In the genomic region with DNA sequence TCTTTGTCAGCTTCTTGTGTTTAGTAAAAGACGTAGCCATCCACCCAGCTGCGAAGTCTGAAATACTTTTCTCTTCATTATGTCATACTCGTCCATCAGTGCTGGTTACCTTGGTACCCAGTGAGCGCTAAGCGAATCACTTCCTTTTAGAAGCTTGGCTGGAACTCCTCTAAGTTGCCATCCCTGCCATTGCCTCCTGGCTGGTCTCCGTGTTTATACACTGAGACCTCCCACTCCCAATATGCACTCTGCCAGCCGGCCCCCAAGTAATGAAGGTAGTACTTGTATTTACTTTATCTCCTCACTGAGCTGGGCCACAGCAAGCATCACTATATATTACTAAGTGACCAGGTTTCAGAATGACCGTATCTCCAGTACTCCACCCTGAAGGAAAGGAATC, we compare ENCODE assay signal across 22 mouse cellular contexts.
DNase-seq lines count a peak whose midpoint lies in the region; ATAC-seq and TF ChIP-seq lines count a peak whose summit lies in the region.
"Had no signal": no experiment of that assay in that cellular context is flagged by ENCODE, and none has a peak within 500 bp of the region (broad histone marks: within the 10 kb centered on the region; RNA-seq: fewer than 3 reads in every experiment).

No protein-coding gene starts in this region.

- no peak overlapping the region for H3K4me3 ChIP-seq in forebrain, embryonic 13.5 days
- H3K4me3 ChIP-seq in forebrain, embryonic 11.5 days (ENCODE audit: low read depth, low read length): no peak overlapping the region
- H3K4me3 ChIP-seq in hindbrain, postnatal 0 days (ENCODE audit: low read length): no peak overlapping the region
- no peak overlapping the region for H3K4me3 ChIP-seq in hindbrain, embryonic 12.5 days
- H3K4me3 ChIP-seq: embryonic facial prominence, embryonic 12.5 days; hindbrain, embryonic 13.5 days; limb, embryonic 10.5 days; myocyte; neural tube, embryonic 15.5 days had no signal

- DNase-seq in forebrain, embryonic 11.5 days (ENCODE audit: low spot score): no peak
- DNase-seq in hindbrain, postnatal 0 days (ENCODE audit: low spot score): peak; percentile 41
- DNase-seq in right cerebral cortex, postnatal 4 days: peak; percentile 12
- no peak for DNase-seq in right cerebral cortex, postnatal 25 days
- no peak for DNase-seq in lung, postnatal 14 days
- DNase-seq in neural tube, embryonic 10.5 days (ENCODE audit: extremely low spot score, low spot score): no peak
- DNase-seq: gastrocnemius, postnatal 36 days; kidney, postnatal 4 days; liver, postnatal 0 days; lung, postnatal 10 days; midbrain, embryonic 14.5 days had no signal

- ATAC-seq in forebrain, embryonic 13.5 days: peak; percentile 77
- no peak for ATAC-seq in forebrain, embryonic 11.5 days (replicated peaks; ENCODE audit: low FRiP score)
- ATAC-seq in hindbrain, postnatal 0 days: peak; percentile 81
- ATAC-seq in hindbrain, embryonic 12.5 days (ENCODE audit: low FRiP score): no peak
- ATAC-seq: activated CD4-positive, CD25-positive, alpha-beta regulatory T cell, adult 4 months; intestine, embryonic 16.5 days; liver, postnatal 0 days had no signal

- WGBS in forebrain, embryonic 13.5 days: 63% methylated on average over 8 of the region's 8 CpGs
- WGBS in forebrain, embryonic 11.5 days: 83% methylated on average over 8 of the region's 8 CpGs
- 42% methylated on average over 8 of the region's 8 CpGs for WGBS in hindbrain, postnatal 0 days
- WGBS in hindbrain, embryonic 12.5 days: 74% methylated on average over 8 of the region's 8 CpGs

- no peaks in the 10 kb centered on the region for H3K27me3 ChIP-seq in forebrain, embryonic 13.5 days
- no peaks in the 10 kb centered on the region for H3K27me3 ChIP-seq in forebrain, embryonic 11.5 days (ENCODE audit: control insufficient read depth, insufficient read depth, low read length)
- no peaks in the 10 kb centered on the region for H3K27me3 ChIP-seq in hindbrain, postnatal 0 days (ENCODE audit: insufficient read depth, low read length)
- H3K27me3 ChIP-seq in hindbrain, embryonic 12.5 days: no peaks in the 10 kb centered on the region
- H3K27me3 ChIP-seq: embryonic facial prominence, embryonic 12.5 days; hindbrain, embryonic 13.5 days; neural tube, embryonic 15.5 days had no signal

- H3K9me3 ChIP-seq in forebrain, embryonic 13.5 days (replicated peaks): no peaks in the 10 kb centered on the region
- no peaks in the 10 kb centered on the region for H3K9me3 ChIP-seq in forebrain, embryonic 11.5 days (ENCODE audit: control insufficient read depth, low read length)
- H3K9me3 ChIP-seq in hindbrain, postnatal 0 days (ENCODE audit: low read length): no peaks in the 10 kb centered on the region
- H3K9me3 ChIP-seq in hindbrain, embryonic 12.5 days (replicated peaks): no peaks in the 10 kb centered on the region
- H3K9me3 ChIP-seq: embryonic facial prominence, embryonic 12.5 days; G1E; hindbrain, embryonic 13.5 days; limb, embryonic 10.5 days; neural tube, embryonic 15.5 days had no signal

- no peaks in the 10 kb centered on the region for H3K36me3 ChIP-seq in forebrain, embryonic 13.5 days (ENCODE audit: poor library complexity, severe bottlenecking)
- H3K36me3 ChIP-seq in forebrain, embryonic 11.5 days (ENCODE audit: control insufficient read depth, insufficient read depth, low read length): no peaks in the 10 kb centered on the region
- no peaks in the 10 kb centered on the region for H3K36me3 ChIP-seq in hindbrain, postnatal 0 days (ENCODE audit: insufficient read depth, low read length)
- H3K36me3 ChIP-seq in hindbrain, embryonic 12.5 days: no peaks in the 10 kb centered on the region
- H3K36me3 ChIP-seq: embryonic facial prominence, embryonic 12.5 days; G1E; hindbrain, embryonic 13.5 days; limb, embryonic 10.5 days; neural tube, embryonic 15.5 days had no signal

- no peak for TF ChIP-seq CTCF in hindbrain, postnatal 0 days (IDR thresholded peaks at IDR 0.05; ENCODE audit: low read depth)

- no peak overlapping the region for H3K4me2 ChIP-seq in forebrain, embryonic 13.5 days
- no peak overlapping the region for H3K4me2 ChIP-seq in forebrain, embryonic 11.5 days (ENCODE audit: low read depth, low read length, severe bottlenecking)
- H3K4me2 ChIP-seq in hindbrain, postnatal 0 days (ENCODE audit: low read depth, low read length): 0 out of 2 replicates have a peak overlapping the region, but pooled peaks have one; percentile 5
- H3K4me2 ChIP-seq in hindbrain, embryonic 12.5 days (replicated peaks): no peak overlapping the region
- H3K4me2 ChIP-seq: embryonic facial prominence, embryonic 12.5 days; hindbrain, embryonic 13.5 days; neural tube, embryonic 15.5 days had no signal

- no peak overlapping the region for H3K27ac ChIP-seq in forebrain, embryonic 13.5 days
- no peak overlapping the region for H3K27ac ChIP-seq in forebrain, embryonic 11.5 days (ENCODE audit: low read depth, low read length)
- no peak overlapping the region for H3K27ac ChIP-seq in hindbrain, postnatal 0 days
- no peak overlapping the region for H3K27ac ChIP-seq in hindbrain, embryonic 12.5 days
- H3K27ac ChIP-seq: embryonic facial prominence, embryonic 12.5 days; hindbrain, embryonic 13.5 days; limb, embryonic 10.5 days; neural tube, embryonic 15.5 days; stomach, postnatal 0 days had no signal

- H3K4me1 ChIP-seq in forebrain, embryonic 13.5 days: no peaks in the 10 kb centered on the region; the same call in 1 of the 2 replicates
- no peaks in the 10 kb centered on the region for H3K4me1 ChIP-seq in forebrain, embryonic 11.5 days (replicated peaks; ENCODE audit: control insufficient read depth, insufficient read depth, low read length)
- H3K4me1 ChIP-seq in hindbrain, postnatal 0 days (ENCODE audit: insufficient read depth, low read length): peaks cover 5% of the 10 kb centered on the region; the same call in 1 of the 2 replicates
- no peaks in the 10 kb centered on the region for H3K4me1 ChIP-seq in hindbrain, embryonic 12.5 days
- H3K4me1 ChIP-seq: embryonic facial prominence, embryonic 12.5 days; hindbrain, embryonic 13.5 days; limb, embryonic 10.5 days; neural tube, embryonic 15.5 days had no signal

- no peak overlapping the region for H3K9ac ChIP-seq in forebrain, embryonic 13.5 days
- no peak overlapping the region for H3K9ac ChIP-seq in forebrain, embryonic 11.5 days (ENCODE audit: low read length)
- H3K9ac ChIP-seq in hindbrain, postnatal 0 days (replicated peaks; ENCODE audit: low read length): no peak overlapping the region
- no peak overlapping the region for H3K9ac ChIP-seq in hindbrain, embryonic 12.5 days
- H3K9ac ChIP-seq: embryonic facial prominence, embryonic 12.5 days; hindbrain, embryonic 13.5 days; liver, postnatal 0 days; neural tube, embryonic 15.5 days had no signal

Comparison
In these comparisons a context has a peak if more than half of its experiments do, and no peak if none do; other contexts are left out.
1. ATAC-seq: peak in forebrain, embryonic 13.5 days (single experiment) and hindbrain, postnatal 0 days (single experiment); none in forebrain, embryonic 11.5 days (single experiment) and hindbrain, embryonic 12.5 days (single experiment).
2. DNase-seq: peak in hindbrain, postnatal 0 days (single experiment) and right cerebral cortex, postnatal 4 days (single experiment); none in forebrain, embryonic 11.5 days (single experiment), right cerebral cortex, postnatal 25 days (single experiment), lung, postnatal 14 days (single experiment) and neural tube, embryonic 10.5 days (single experiment).